ENCODE assay signal across 10 mouse cellular contexts in the genomic region with DNA sequence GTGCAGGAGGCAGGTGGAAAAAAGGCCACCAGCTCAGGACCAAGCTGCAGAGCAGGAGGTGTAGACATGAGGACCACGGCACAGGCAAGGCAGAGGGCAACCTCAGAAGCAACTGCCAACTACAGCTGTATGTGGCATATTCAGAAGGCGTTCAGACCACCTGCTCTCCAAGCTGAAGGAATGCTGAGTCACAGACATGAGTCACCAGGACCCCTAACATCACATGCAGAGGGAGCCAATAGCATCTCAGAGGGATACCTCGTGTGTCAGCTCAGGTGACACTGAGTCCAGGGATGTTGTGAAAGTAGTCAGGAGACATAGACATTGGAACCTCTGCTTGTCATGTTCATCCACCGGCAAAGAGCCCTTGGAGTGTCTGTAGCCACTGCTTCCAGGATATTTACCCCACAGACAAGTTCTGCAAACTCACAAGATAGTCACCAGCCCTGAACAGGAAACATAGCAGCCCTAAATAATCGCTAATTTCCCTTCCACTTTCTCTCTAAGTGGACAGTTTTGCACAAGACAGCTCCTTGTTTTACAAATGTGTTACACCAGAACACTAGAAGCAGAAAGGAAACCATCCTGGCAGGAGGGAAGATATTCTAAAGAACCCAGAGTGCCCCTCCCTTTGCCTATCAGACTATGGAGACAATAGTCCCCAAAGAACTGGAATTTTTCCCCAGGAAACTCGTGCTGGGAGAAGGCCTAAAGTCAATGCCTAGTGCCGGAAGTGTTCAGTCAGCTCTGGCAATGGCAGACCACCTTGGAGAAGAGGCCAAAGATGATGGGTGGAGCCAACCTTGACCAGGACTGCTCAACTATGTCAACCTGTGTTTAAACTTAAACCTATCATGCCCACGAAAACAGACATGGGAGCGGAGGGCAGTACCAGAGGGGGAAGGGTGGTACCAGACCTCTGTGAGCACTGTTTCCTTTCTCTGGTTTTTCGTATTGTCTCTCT.
DNase-seq lines count a peak whose midpoint lies in the region; ATAC-seq and TF ChIP-seq lines count a peak whose summit lies in the region.
"Had no signal": no experiment of that assay in that cellular context is flagged by ENCODE, and none has a peak within 500 bp of the region (broad histone marks: within the 10 kb centered on the region; RNA-seq: fewer than 3 reads in every experiment).

No protein-coding gene starts in this region.

- no peak for DNase-seq in kidney, postnatal 36 days
- peak; percentile 86 for DNase-seq in ES-E14 (ENCODE audit: low read depth, low spot score)
- no peak for DNase-seq in stomach, postnatal 0 days (ENCODE audit: low spot score)
- no peak for DNase-seq in urinary bladder, adult 18-20 months (ENCODE audit: low spot score in 2 of 2)
- DNase-seq in left cerebral cortex, adult 9 months (ENCODE audit: low spot score in 2 of 2) = no peak
- DNase-seq: right cerebral cortex, adult 18-20 months had no signal

- no peak overlapping the region for H3K4me3 ChIP-seq in kidney, embryonic 15.5 days (replicated peaks)
- H3K4me3 ChIP-seq in ES-E14 (ENCODE audit: insufficient read depth in 1 of 2, low read depth in 1 of 2, low read length in 2 of 2, poor library complexity in 1 of 2, severe bottlenecking in 1 of 2) = peak overlapping the region in 1 of 2 experiments; percentile 52; a peak in 2 of 4 replicates
- H3K4me3 ChIP-seq in stomach, postnatal 0 days (ENCODE audit: low read depth, low read length) = no peak overlapping the region
- H3K4me3 ChIP-seq: erythroblast, embryonic 14.5 days had no signal

- H3K9me3 ChIP-seq in kidney, embryonic 15.5 days (replicated peaks) = no peaks in the 10 kb centered on the region
- H3K9me3 ChIP-seq in ES-E14 (ENCODE audit: control insufficient read depth, insufficient read depth, low read depth, low read length) = no peaks in the 10 kb centered on the region
- no peaks in the 10 kb centered on the region for H3K9me3 ChIP-seq in stomach, postnatal 0 days (ENCODE audit: control insufficient read depth, low read length)

- H3K9ac ChIP-seq in kidney, embryonic 15.5 days = no peak overlapping the region
- H3K9ac ChIP-seq in ES-E14 (ENCODE audit: insufficient read depth, low read depth, low read length, poor library complexity, severe bottlenecking) = peak overlapping the region; percentile 80
- no peak overlapping the region for H3K9ac ChIP-seq in stomach, postnatal 0 days (ENCODE audit: low read length)

- peak; percentile 76 for ATAC-seq in kidney, embryonic 15.5 days (replicated peaks; ENCODE audit: low FRiP score)
- peak; percentile 68 for ATAC-seq in common myeloid progenitor, adult 5-6 weeks (replicated peaks; ENCODE audit: low read depth, poor library complexity, severe bottlenecking)
- no peak for ATAC-seq in stomach, postnatal 0 days (ENCODE audit: low FRiP score, low TSS enrichment)
- ATAC-seq: activated CD4-positive, CD25-positive, alpha-beta regulatory T cell, adult 4 months had no signal

- peak overlapping the region; percentile 68 for H3K27ac ChIP-seq in kidney, embryonic 15.5 days
- peak overlapping the region; percentile 99 for H3K27ac ChIP-seq in ES-E14 (ENCODE audit: insufficient read depth, low read depth, low read length, poor library complexity, severe bottlenecking)
- peak overlapping the region; percentile 45 for H3K27ac ChIP-seq in stomach, postnatal 0 days (replicated peaks)

- no peak for TF ChIP-seq CTCF in stomach, postnatal 0 days (IDR thresholded peaks at IDR 0.05; ENCODE audit: low read depth)

- H3K4me2 ChIP-seq in kidney, embryonic 15.5 days = no peak overlapping the region
- H3K4me2 ChIP-seq in stomach, postnatal 0 days (replicated peaks; ENCODE audit: low read depth) = no peak overlapping the region

- in situ Hi-C loops in ES-E14 (cut with MboI; ENCODE audit: low sequenced_read_pairs in 2 of 2, unreplicated experiment in 2 of 2) = no loop called here

- TF ChIP-seq EP300 in stomach, postnatal 0 days (optimal IDR thresholded peaks at IDR 0.05) = no peak

- no peaks in the 10 kb centered on the region for H3K27me3 ChIP-seq in kidney, embryonic 15.5 days
- H3K27me3 ChIP-seq in stomach, postnatal 0 days (ENCODE audit: control insufficient read depth, insufficient read depth, low read length) = no peaks in the 10 kb centered on the region

- 67% methylated on average over 10 of the region's 10 CpGs for WGBS in kidney, embryonic 15.5 days
- 62% methylated on average over 10 of the region's 10 CpGs for WGBS in stomach, postnatal 0 days

- H3K36me3 ChIP-seq in kidney, embryonic 15.5 days = peaks cover 30% of the 10 kb centered on the region
- peaks cover 51% of the 10 kb centered on the region for H3K36me3 ChIP-seq in ES-E14 (ENCODE audit: control insufficient read depth, insufficient read depth, low read length, poor library complexity, severe bottlenecking)
- no peaks in the 10 kb centered on the region for H3K36me3 ChIP-seq in stomach, postnatal 0 days (ENCODE audit: control insufficient read depth, insufficient read depth, low read length)

- peaks cover 57% of the 10 kb centered on the region for H3K4me1 ChIP-seq in kidney, embryonic 15.5 days
- peaks cover 11 to 32% of the 10 kb centered on the region in 2 experiments for H3K4me1 ChIP-seq in ES-E14 (ENCODE audit: control insufficient read depth in 2 of 2, insufficient read depth in 2 of 2, low read length in 2 of 2, poor library complexity in 1 of 2)
- 0 out of 2 replicates have a peak, but pooled peaks cover 6% of the 10 kb centered on the region for H3K4me1 ChIP-seq in stomach, postnatal 0 days (replicated peaks; ENCODE audit: control insufficient read depth, insufficient read depth)

TF ChIP-seq in ES-E14, 5 proteins besides CTCF, POLR2A, EP300 and RAD21:
- TF ChIP-seq MAFK (IDR thresholded peaks at IDR 0.05; ENCODE audit: insufficient read depth, low read depth, low read length) = peak; percentile 97
- no peak; the same call in 1 of the 2 replicates for TF ChIP-seq HCFC1 (IDR thresholded peaks at IDR 0.05; ENCODE audit: borderline replicate concordance, insufficient read depth, low read length)
- TF ChIP-seq CHD2 (IDR thresholded peaks at IDR 0.05; ENCODE audit: low read depth, low read length) = peak; percentile 57; the same call in 1 of the 2 replicates
- no peak for TF ChIP-seq ZC3H11A (IDR thresholded peaks at IDR 0.05; ENCODE audit: borderline replicate concordance, low read depth, low read length)
- TF ChIP-seq ZNF384 (IDR thresholded peaks at IDR 0.05; ENCODE audit: low read depth, low read length) = no peak

Comparison
In these comparisons a context has a peak if more than half of its experiments do, and no peak if none do; other contexts are left out.
1. H3K27ac ChIP-seq: peak in every context shown above with its lines; median percentile 99 in ES-E14; 68 in kidney, embryonic 15.5 days; 45 in stomach, postnatal 0 days.